Mouse (Mus musculus) frontal cortex, postnatal 10 days (tissue): Measurements from ENCODE around the gene Rapgef4.

Experiments used
- DNase-seq, 2 experiments: peaks; one replicate each; pipeline ENCODE4 v3.0.0; 2022; ENCODE audit warnings: low spot score in 2 of 2, mixed read lengths in 1 of 2

Rapgef4 gene

GRCm38 (mm10) chr2:72148647-72149046 is 167.6 kb downstream of the Rapgef4 start:
- no peak for DNase-seq

- peak in 1 of 2 experiments; percentile 55 for DNase-seq
Measured at GRCm38 (mm10) chr2:72149059-72149458, 168.0 kb downstream of the Rapgef4 start.

GRCm38 (mm10) chr2:72151792-72152554 is 170.9 kb downstream of the Rapgef4 start:
- DNase-seq = no peak

- DNase-seq = no peak
Measured at GRCm38 (mm10) chr2:72152746-72153145, 171.7 kb downstream of the Rapgef4 start.

GRCm38 (mm10) chr2:72153851-72154250 is 172.8 kb downstream of the Rapgef4 start:
- no peak for DNase-seq

GRCm38 (mm10) chr2:72155102-72155773 is 174.2 kb downstream of the Rapgef4 start:
- no peak for DNase-seq

GRCm38 (mm10) chr2:72156484-72156883 is 175.4 kb downstream of the Rapgef4 start:
- DNase-seq = no peak

GRCm38 (mm10) chr2:72157561-72157960 is 176.5 kb downstream of the Rapgef4 start:
- DNase-seq = no peak

GRCm38 (mm10) chr2:72158045-72158444 is 177.0 kb downstream of the Rapgef4 start:
- DNase-seq = no peak

- DNase-seq = no peak
Measured at GRCm38 (mm10) chr2:72158691-72159225, 177.7 kb downstream of the Rapgef4 start.

- no peak for DNase-seq
Measured at GRCm38 (mm10) chr2:72159281-72159680, 178.2 kb downstream of the Rapgef4 start.

GRCm38 (mm10) chr2:72165136-72165854 is 184.3 kb downstream of the Rapgef4 start:
- DNase-seq = no peak

- DNase-seq = no peak
Measured at GRCm38 (mm10) chr2:72169451-72170100, 188.5 kb downstream of the Rapgef4 start.

GRCm38 (mm10) chr2:72170546-72170945 is 189.5 kb downstream of the Rapgef4 start:
- DNase-seq = no peak

- no peak for DNase-seq
Measured at GRCm38 (mm10) chr2:72171204-72171603, 190.2 kb downstream of the Rapgef4 start.

GRCm38 (mm10) chr2:72173010-72173409 is 192.0 kb downstream of the Rapgef4 start:
- no peak for DNase-seq

- no peak for DNase-seq
Measured at GRCm38 (mm10) chr2:72173844-72174243, 192.8 kb downstream of the Rapgef4 start.

GRCm38 (mm10) chr2:72175536-72175935 is 194.5 kb downstream of the Rapgef4 start:
- no peak for DNase-seq

GRCm38 (mm10) chr2:72175971-72176370 is 194.9 kb downstream of the Rapgef4 start:
- DNase-seq = no peak

- DNase-seq = no peak
Measured at GRCm38 (mm10) chr2:72177214-72178023, 196.4 kb downstream of the Rapgef4 start.

GRCm38 (mm10) chr2:72178025-72178424 is 197.0 kb downstream of the Rapgef4 start:
- no peak for DNase-seq
